Mouse (Mus musculus): ENCODE data around the gene Fbxo46. TPM values are rescaled to one million over a fixed set of nuclear protein-coding genes. Genes with fewer than 3 reads are reported as not detected.

Fbxo46 gene
- total and polyA plus RNA-seq, 2 experiments from 2014 or later = 6.2 to 13.1 TPM

DNA sequence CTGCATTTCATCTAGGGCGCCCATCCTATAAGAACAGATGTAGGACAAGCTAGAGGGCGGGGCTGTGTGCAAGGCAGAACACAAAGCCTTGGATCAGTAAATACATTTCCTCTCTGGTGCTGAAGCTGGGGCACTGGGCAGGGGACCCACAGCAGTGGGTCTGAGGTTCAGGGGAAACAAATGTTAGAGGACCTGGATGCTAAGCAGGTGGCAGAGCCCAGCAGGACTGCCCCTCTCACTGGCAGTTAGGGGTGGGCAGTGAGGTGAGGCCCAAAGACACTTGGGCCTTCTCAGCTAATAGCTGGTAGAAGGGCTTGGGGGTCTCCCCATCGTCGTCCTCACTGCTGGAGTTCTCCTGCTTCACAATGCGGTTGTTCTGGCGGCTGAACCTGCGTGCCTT, 20.8 kb upstream of the Fbxo46 start:
- Histone ChIP-seq H3K27me3 (ENCODE audit: control insufficient read depth, insufficient read depth, low read length) (no peaks in the 10 kb centered on the region), H3K9ac (replicated peaks; ENCODE audit: low read depth, low read length) (no peak overlapping the region), H3K4me3 (ENCODE audit: low read depth, low read length) (no peak overlapping the region), H3K4me1 (ENCODE audit: control insufficient read depth, insufficient read depth) (peaks cover 29% of the 10 kb centered on the region), H3K9me3 (replicated peaks; ENCODE audit: control insufficient read depth, low read length) (no peaks in the 10 kb centered on the region), H3K36me3 (replicated peaks; ENCODE audit: control insufficient read depth, insufficient read depth, low read length) (no peaks in the 10 kb centered on the region), H3K4me2 (ENCODE audit: low read depth, low read length) (no peak overlapping the region), H3K27ac (ENCODE audit: low read depth) (no peak overlapping the region)
- ATAC-seq (ENCODE audit: insufficient read depth, low read depth) = no peak
- WGBS = 77% methylated on average over 7 of the region's 7 CpGs
- no peak for TF ChIP-seq EP300 (IDR thresholded peaks at IDR 0.05; ENCODE audit: low read depth)
- TF ChIP-seq CTCF (IDR thresholded peaks at IDR 0.05; ENCODE audit: low read depth) = no peak
- DNase-seq (ENCODE audit: low spot score) = no peak

DNA sequence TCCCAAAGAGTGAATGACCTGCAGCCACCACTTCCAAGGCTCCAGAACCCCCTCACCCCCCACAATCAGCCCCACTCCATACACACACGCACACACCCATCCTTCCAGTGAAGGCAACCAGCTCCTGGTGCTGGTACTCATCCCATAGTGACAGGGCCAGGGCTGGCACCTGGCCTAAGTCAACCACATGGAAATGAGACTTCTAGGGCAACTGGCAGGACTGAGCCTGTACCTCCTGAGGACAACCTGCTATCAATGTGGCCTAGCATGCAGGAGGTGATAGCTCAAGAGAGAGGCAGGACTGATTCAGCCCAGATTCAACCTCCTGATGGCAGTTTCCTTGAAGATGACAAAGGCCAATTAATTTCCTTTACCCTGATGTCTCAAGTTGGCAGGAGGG, 19.4 kb upstream of the Fbxo46 start:
- TF ChIP-seq EP300 (IDR thresholded peaks at IDR 0.05; ENCODE audit: low read depth) (no peak), CTCF (IDR thresholded peaks at IDR 0.05; ENCODE audit: low read depth) (no peak)
- DNase-seq (ENCODE audit: low spot score) (no peak), ATAC-seq (ENCODE audit: insufficient read depth, low read depth) (no peak)
- H3K9me3 ChIP-seq (replicated peaks; ENCODE audit: control insufficient read depth, low read length) = no peaks in the 10 kb centered on the region
- H3K4me3 ChIP-seq (ENCODE audit: low read depth, low read length) = no peak overlapping the region
- H3K36me3 ChIP-seq (replicated peaks; ENCODE audit: control insufficient read depth, insufficient read depth, low read length) = no peaks in the 10 kb centered on the region
- no peak overlapping the region for H3K27ac ChIP-seq (ENCODE audit: low read depth)
- H3K27me3 ChIP-seq (ENCODE audit: control insufficient read depth, insufficient read depth, low read length) = no peaks in the 10 kb centered on the region
- 69% methylated on average over 1 of the region's 1 CpGs for WGBS
- peaks cover 29% of the 10 kb centered on the region for H3K4me1 ChIP-seq (ENCODE audit: control insufficient read depth, insufficient read depth)
- H3K9ac ChIP-seq (replicated peaks; ENCODE audit: low read depth, low read length) = no peak overlapping the region
- no peak overlapping the region for H3K4me2 ChIP-seq (ENCODE audit: low read depth, low read length)

DNA sequence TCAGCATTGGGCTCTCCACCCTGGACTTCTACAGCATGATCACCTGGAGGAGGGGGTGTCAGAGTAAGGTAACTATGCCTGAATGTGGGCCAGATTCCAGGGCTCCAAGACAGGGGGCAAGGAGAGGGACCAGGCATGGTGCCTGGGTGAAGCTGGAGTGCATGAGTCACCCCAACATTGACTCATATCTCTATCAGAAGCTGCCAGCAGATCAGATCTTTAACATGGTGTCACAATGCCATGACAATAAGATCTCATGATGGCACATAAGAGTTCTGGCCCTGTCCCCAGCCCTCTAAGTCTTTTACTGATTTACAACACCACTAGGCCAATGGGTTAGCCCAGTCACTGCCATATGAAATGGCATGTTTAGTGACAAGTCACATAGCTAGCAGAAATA, 15.9 kb upstream of the Fbxo46 start:
- no peak overlapping the region for H3K9ac ChIP-seq (replicated peaks; ENCODE audit: low read depth, low read length)
- no peak overlapping the region for H3K27ac ChIP-seq (ENCODE audit: low read depth)
- no peaks in the 10 kb centered on the region for H3K36me3 ChIP-seq (replicated peaks; ENCODE audit: control insufficient read depth, insufficient read depth, low read length)
- H3K4me3 ChIP-seq (ENCODE audit: low read depth, low read length) = no peak overlapping the region
- H3K4me2 ChIP-seq (ENCODE audit: low read depth, low read length) = no peak overlapping the region
- no peak for ATAC-seq (ENCODE audit: insufficient read depth, low read depth)
- DNase-seq (ENCODE audit: low spot score) = no peak
- H3K27me3 ChIP-seq (ENCODE audit: control insufficient read depth, insufficient read depth, low read length) = no peaks in the 10 kb centered on the region
- TF ChIP-seq CTCF (IDR thresholded peaks at IDR 0.05; ENCODE audit: low read depth) = no peak
- no peak for TF ChIP-seq EP300 (IDR thresholded peaks at IDR 0.05; ENCODE audit: low read depth)
- peaks cover 7% of the 10 kb centered on the region; the same call in 1 of the 2 replicates for H3K4me1 ChIP-seq (ENCODE audit: control insufficient read depth, insufficient read depth)
- no peaks in the 10 kb centered on the region for H3K9me3 ChIP-seq (replicated peaks; ENCODE audit: control insufficient read depth, low read length)

DNA sequence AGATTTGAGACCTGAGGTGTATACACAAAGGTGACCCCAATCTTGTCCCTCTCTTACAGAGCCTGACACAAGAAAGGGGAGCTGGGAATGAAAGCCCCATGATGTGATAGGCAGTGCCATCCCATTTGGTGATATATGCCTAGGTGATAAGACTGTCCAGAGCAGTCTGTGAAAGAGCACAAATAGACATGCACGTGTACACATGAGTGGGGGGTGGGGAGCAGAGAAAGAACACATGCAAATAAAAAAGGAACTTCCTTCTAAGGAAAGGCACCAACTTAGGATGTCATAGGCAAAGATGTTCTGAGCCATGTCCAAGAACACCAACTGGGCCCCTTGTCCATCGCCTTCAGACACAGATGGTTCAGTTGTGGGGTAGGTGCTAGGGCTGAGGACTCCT, 15.2 kb upstream of the Fbxo46 start:
- Histone ChIP-seq H3K27ac (ENCODE audit: low read depth) (no peak overlapping the region), H3K4me3 (ENCODE audit: low read depth, low read length) (no peak overlapping the region), H3K27me3 (ENCODE audit: control insufficient read depth, insufficient read depth, low read length) (no peaks in the 10 kb centered on the region), H3K36me3 (replicated peaks; ENCODE audit: control insufficient read depth, insufficient read depth, low read length) (no peaks in the 10 kb centered on the region), H3K4me2 (ENCODE audit: low read depth, low read length) (no peak overlapping the region), H3K9ac (replicated peaks; ENCODE audit: low read depth, low read length) (no peak overlapping the region), H3K4me1 (ENCODE audit: control insufficient read depth, insufficient read depth) (peaks cover 7% of the 10 kb centered on the region; the same call in 1 of the 2 replicates), H3K9me3 (replicated peaks; ENCODE audit: control insufficient read depth, low read length) (no peaks in the 10 kb centered on the region)
- ATAC-seq (ENCODE audit: insufficient read depth, low read depth) (no peak), DNase-seq (ENCODE audit: low spot score) (no peak)
- TF ChIP-seq CTCF (IDR thresholded peaks at IDR 0.05; ENCODE audit: low read depth) (no peak), EP300 (IDR thresholded peaks at IDR 0.05; ENCODE audit: low read depth) (no peak)
- 61% methylated on average over 2 of the region's 2 CpGs for WGBS

DNA sequence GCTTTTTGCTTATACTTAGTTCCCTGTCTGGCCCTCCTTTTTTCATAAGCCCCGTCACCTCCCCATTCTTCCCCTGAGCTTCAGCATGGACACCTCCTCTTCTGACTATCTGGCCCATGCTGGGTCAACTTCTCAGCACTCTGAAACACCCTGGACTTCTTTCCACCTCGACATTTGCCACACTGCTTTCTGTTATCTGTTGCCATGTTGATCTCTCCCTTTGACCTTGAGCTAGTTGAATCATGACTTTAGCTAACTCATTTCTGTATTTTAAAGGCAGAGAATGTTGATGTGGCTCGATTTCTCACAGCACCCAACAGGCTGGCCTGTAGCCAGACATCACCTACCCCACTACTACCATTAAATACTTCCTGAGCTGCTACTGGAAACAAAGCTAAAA, 12.2 kb upstream of the Fbxo46 start:
- ATAC-seq (ENCODE audit: insufficient read depth, low read depth) (no peak), DNase-seq (ENCODE audit: low spot score) (no peak)
- Histone ChIP-seq H3K36me3 (replicated peaks; ENCODE audit: control insufficient read depth, insufficient read depth, low read length) (no peaks in the 10 kb centered on the region), H3K27me3 (ENCODE audit: control insufficient read depth, insufficient read depth, low read length) (no peaks in the 10 kb centered on the region), H3K4me3 (ENCODE audit: low read depth, low read length) (no peak overlapping the region), H3K4me1 (ENCODE audit: control insufficient read depth, insufficient read depth) (peaks cover 7% of the 10 kb centered on the region; the same call in 1 of the 2 replicates), H3K27ac (ENCODE audit: low read depth) (no peak overlapping the region), H3K9ac (replicated peaks; ENCODE audit: low read depth, low read length) (no peak overlapping the region), H3K4me2 (ENCODE audit: low read depth, low read length) (no peak overlapping the region), H3K9me3 (replicated peaks; ENCODE audit: control insufficient read depth, low read length) (no peaks in the 10 kb centered on the region)
- TF ChIP-seq CTCF (IDR thresholded peaks at IDR 0.05; ENCODE audit: low read depth) (no peak), EP300 (IDR thresholded peaks at IDR 0.05; ENCODE audit: low read depth) (no peak)
- 41% methylated on average over 3 of the region's 3 CpGs for WGBS

DNA sequence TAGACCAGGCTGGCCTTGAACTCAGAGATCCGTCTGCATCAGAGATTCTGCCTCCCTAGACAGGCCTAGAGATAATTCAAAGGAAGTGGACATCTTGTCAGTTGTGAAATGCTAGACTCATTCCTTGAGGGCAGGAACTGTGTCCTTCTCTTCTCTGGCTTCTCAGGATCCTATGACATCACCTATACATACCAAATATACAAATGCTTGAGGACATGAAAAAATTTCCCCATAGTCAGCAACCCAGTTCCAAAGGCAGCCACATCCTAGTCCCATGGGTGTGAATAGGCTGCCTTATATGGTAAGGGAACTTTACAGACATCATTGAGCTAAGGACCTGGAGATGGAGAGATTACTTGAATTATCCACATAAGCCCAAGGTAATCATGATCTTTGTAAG, 10.1 kb upstream of the Fbxo46 start:
- Histone ChIP-seq H3K27ac (ENCODE audit: low read depth) (no peak overlapping the region), H3K27me3 (ENCODE audit: control insufficient read depth, insufficient read depth, low read length) (no peaks in the 10 kb centered on the region), H3K9me3 (replicated peaks; ENCODE audit: control insufficient read depth, low read length) (no peaks in the 10 kb centered on the region), H3K36me3 (replicated peaks; ENCODE audit: control insufficient read depth, insufficient read depth, low read length) (no peaks in the 10 kb centered on the region), H3K4me1 (ENCODE audit: control insufficient read depth, insufficient read depth) (peaks cover 7% of the 10 kb centered on the region; the same call in 1 of the 2 replicates), H3K4me2 (ENCODE audit: low read depth, low read length) (no peak overlapping the region), H3K9ac (replicated peaks; ENCODE audit: low read depth, low read length) (no peak overlapping the region), H3K4me3 (ENCODE audit: low read depth, low read length) (no peak overlapping the region)
- no peak for TF ChIP-seq CTCF (IDR thresholded peaks at IDR 0.05; ENCODE audit: low read depth)
- TF ChIP-seq EP300 (IDR thresholded peaks at IDR 0.05; ENCODE audit: low read depth) = no peak
- WGBS = 89% methylated on average over 1 of the region's 1 CpGs
- DNase-seq (ENCODE audit: low spot score) = no peak
- ATAC-seq (ENCODE audit: insufficient read depth, low read depth) = no peak
